Comparison of ENCODE assay signal across 9 mouse cellular contexts in genomic region chr14:122190941-122191510, GRCm38 (mm10). TPM values are rescaled to one million over a fixed set of nuclear protein-coding genes. Genes with fewer than 3 reads are reported as not detected.
DNase-seq lines count a peak whose midpoint lies in the region; ATAC-seq and TF ChIP-seq lines count a peak whose summit lies in the region.
"Had no signal": no experiment of that assay in that cellular context is flagged by ENCODE, and none has a peak within 500 bp of the region (broad histone marks: within the 10 kb centered on the region; RNA-seq: fewer than 3 reads in every experiment).

No protein-coding gene starts in this region.

- H3K9ac ChIP-seq in forebrain, embryonic 11.5 days (ENCODE audit: low read length) = no peak overlapping the region
- H3K9ac ChIP-seq in hindbrain, embryonic 16.5 days (ENCODE audit: low read depth, low read length) = no peak overlapping the region
- H3K9ac ChIP-seq: lung, embryonic 15.5 days had no signal

- no peak overlapping the region for H3K27ac ChIP-seq in heart, embryonic 10.5 days
- no peak overlapping the region for H3K27ac ChIP-seq in forebrain, embryonic 11.5 days (ENCODE audit: low read depth, low read length)
- no peak overlapping the region for H3K27ac ChIP-seq in hindbrain, embryonic 16.5 days (ENCODE audit: low read depth, low read length)
- H3K27ac ChIP-seq in left cerebral cortex, adult 2 months = no peak overlapping the region
- H3K27ac ChIP-seq: lung, embryonic 15.5 days had no signal

- intact Hi-C loops in left cerebral cortex, adult 2 months (cut with DNase I) = loop anchor here (10.0 kb wide), 1 partner anchor 1064 kb away; no protein-coding TSS in a partner anchor

- no peaks in the 10 kb centered on the region for H3K4me1 ChIP-seq in heart, embryonic 10.5 days
- no peaks in the 10 kb centered on the region for H3K4me1 ChIP-seq in forebrain, embryonic 11.5 days (replicated peaks; ENCODE audit: control insufficient read depth, insufficient read depth, low read length)
- no peaks in the 10 kb centered on the region for H3K4me1 ChIP-seq in hindbrain, embryonic 16.5 days (ENCODE audit: control insufficient read depth, insufficient read depth, low read depth, low read length)
- H3K4me1 ChIP-seq: lung, embryonic 15.5 days had no signal

- WGBS in heart, embryonic 10.5 days = 17% methylated on average over 7 of the region's 7 CpGs
- WGBS in forebrain, embryonic 11.5 days = 18% methylated on average over 7 of the region's 7 CpGs
- 17% methylated on average over 7 of the region's 7 CpGs for WGBS in hindbrain, embryonic 16.5 days

- no peaks in the 10 kb centered on the region for H3K9me3 ChIP-seq in heart, embryonic 10.5 days
- no peaks in the 10 kb centered on the region for H3K9me3 ChIP-seq in forebrain, embryonic 11.5 days (ENCODE audit: control insufficient read depth, low read length)
- H3K9me3 ChIP-seq in hindbrain, embryonic 16.5 days (ENCODE audit: control insufficient read depth, low read length) = no peaks in the 10 kb centered on the region
- H3K9me3 ChIP-seq: lung, embryonic 15.5 days had no signal

- DNase-seq in heart, adult 18-20 months = peak; percentile 43 to 73
- no peak for DNase-seq in heart, embryonic 10.5 days (ENCODE audit: low spot score)
- peak; percentile 68 for DNase-seq in c-Kit-positive CD71-positive TER-119-positive erythroid progenitor cells, embryonic 14.5 days (ENCODE audit: low spot score)
- peak; percentile 84 for DNase-seq in forebrain, embryonic 11.5 days (ENCODE audit: low spot score)
- peak; percentile 45 to 72 for DNase-seq in left cerebral cortex, adult 2 months (ENCODE audit: extremely low spot score in 1 of 2, low spot score in 2 of 2)
- peak; percentile 77 for DNase-seq in mesoderm, embryonic 11.5 days (ENCODE audit: low read depth, low spot score)
- peak; percentile 77 for DNase-seq in right cerebral cortex, postnatal 4 days

- no peak overlapping the region for H3K4me3 ChIP-seq in heart, embryonic 10.5 days
- no peak overlapping the region for H3K4me3 ChIP-seq in forebrain, embryonic 11.5 days (ENCODE audit: low read depth, low read length)
- no peak overlapping the region for H3K4me3 ChIP-seq in hindbrain, embryonic 16.5 days (ENCODE audit: low read length)
- no peak overlapping the region for H3K4me3 ChIP-seq in left cerebral cortex, adult 2 months
- H3K4me3 ChIP-seq: lung, embryonic 15.5 days had no signal

- H3K4me2 ChIP-seq in forebrain, embryonic 11.5 days (ENCODE audit: low read depth, low read length, severe bottlenecking) = no peak overlapping the region
- no peak overlapping the region for H3K4me2 ChIP-seq in hindbrain, embryonic 16.5 days (ENCODE audit: low read length)
- H3K4me2 ChIP-seq: lung, embryonic 15.5 days had no signal

- peak; percentile 92 for TF ChIP-seq CTCF in left cerebral cortex, adult 2 months (IDR thresholded peaks at IDR 0.05)

- ATAC-seq in forebrain, embryonic 11.5 days (replicated peaks; ENCODE audit: low FRiP score) = peak; percentile 69
- ATAC-seq in hindbrain, embryonic 16.5 days = peak; percentile 78

- no peaks in the 10 kb centered on the region for H3K27me3 ChIP-seq in heart, embryonic 10.5 days (ENCODE audit: insufficient read depth, poor library complexity, severe bottlenecking)
- H3K27me3 ChIP-seq in forebrain, embryonic 11.5 days (ENCODE audit: control insufficient read depth, insufficient read depth, low read length) = no peaks in the 10 kb centered on the region
- H3K27me3 ChIP-seq in hindbrain, embryonic 16.5 days (replicated peaks; ENCODE audit: control insufficient read depth, insufficient read depth, low read length) = no peaks in the 10 kb centered on the region
- H3K27me3 ChIP-seq: lung, embryonic 15.5 days had no signal

- H3K36me3 ChIP-seq in heart, embryonic 10.5 days = no peaks in the 10 kb centered on the region
- no peaks in the 10 kb centered on the region for H3K36me3 ChIP-seq in forebrain, embryonic 11.5 days (ENCODE audit: control insufficient read depth, insufficient read depth, low read length)
- H3K36me3 ChIP-seq in hindbrain, embryonic 16.5 days (ENCODE audit: control insufficient read depth, insufficient read depth, low read length) = no peaks in the 10 kb centered on the region
- H3K36me3 ChIP-seq: lung, embryonic 15.5 days had no signal

RNA-seq across cellular contexts. Expression of gene Clybl, which starts 9.5 kb away (rescaled TPM):
- total RNA-seq in heart, adult 18-20 months (2021) = 100 to 1,000 TPM; 131 to 137 TPM
- polyA plus RNA-seq in heart, embryonic 10.5 days (2016; fragmentation: Nextera tagmentation; extraction: Ambion mirVana) = 43.5 and 63.8 TPM in 2 replicates
- 34.3 and 35.3 TPM in 2 replicates for polyA plus RNA-seq in forebrain, embryonic 11.5 days (2014; fragmentation: Nextera tagmentation; extraction: Ambion mirVana)
- polyA plus RNA-seq in hindbrain, embryonic 16.5 days (2015; fragmentation: Nextera tagmentation; extraction: Ambion mirVana) = 15.7 and 21.6 TPM in 2 replicates
- 10 to 100 TPM; 24.7 to 25.6 TPM for total RNA-seq in left cerebral cortex, adult 2 months (2021)
